Mouse (Mus musculus) gastrocnemius, postnatal 14 days (tissue): ENCODE results near the gene Shank1. TPM values are rescaled to one million over a fixed set of nuclear protein-coding genes. Genes with fewer than 3 reads are reported as not detected.

Experiments used
- DNase-seq: peaks from one replicate; pipeline ENCODE4 v3.0.0; 2021; ENCODE audit warnings: mixed read lengths
- intact Hi-C: fragments of 180-260 bp; cut with DNase I; formaldehyde crosslinking; loops from one replicate; pipeline ENCODE4 v1.15.1; 2025; ENCODE audit warnings: low total_unique reads
- total RNA-seq, 2 experiments: library from RNA; stranded (reverse); gene quantifications; 2 replicates each; pipeline ENCODE4 v1.2.3; 2021

The Shank1 gene
- total RNA-seq, 2 experiments from 2014 or later, result 0.73 to 0.80 TPM

DNA sequence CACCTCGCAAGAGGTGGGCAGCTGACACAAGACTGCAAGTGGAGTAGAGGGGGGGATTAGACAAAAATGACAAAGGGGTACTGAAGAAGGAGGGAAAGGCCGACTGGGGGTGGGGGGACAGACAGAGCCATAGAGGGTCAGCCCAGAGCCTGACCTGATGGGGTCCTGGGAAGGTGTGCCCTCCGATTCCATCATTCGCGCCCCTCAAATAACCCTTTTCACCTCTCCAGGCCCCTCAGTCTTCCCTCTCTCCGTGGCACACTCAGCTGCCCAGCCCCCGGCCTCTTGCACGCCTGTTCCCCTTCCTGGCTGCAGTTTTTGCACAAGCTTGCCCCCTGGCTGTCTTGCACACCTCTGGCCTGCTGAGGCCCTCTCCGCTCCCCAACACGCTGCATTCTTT is 47.5 kb downstream of the Shank1 start:
- intact Hi-C loops, result no loop called here
- no peak for DNase-seq

DNA sequence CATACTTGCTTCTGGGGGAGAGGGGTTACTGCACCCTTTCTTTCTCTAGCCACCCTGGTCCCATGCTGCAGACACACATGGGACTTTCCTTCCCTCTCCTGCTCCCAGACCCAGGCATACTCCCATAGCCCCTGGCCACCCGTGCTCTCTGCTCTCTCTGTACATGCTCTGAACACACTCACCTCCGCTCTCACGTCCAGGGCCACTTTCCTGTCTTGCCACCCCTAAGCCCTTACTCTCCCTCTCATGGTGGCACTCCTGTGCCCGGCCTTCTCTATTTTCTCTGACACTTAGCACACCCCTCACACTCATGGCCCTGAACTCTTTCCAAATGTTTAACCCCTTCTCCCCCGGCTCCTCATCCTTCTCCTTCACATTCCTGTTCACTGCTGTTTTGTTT is 48.0 kb downstream of the Shank1 start:
- no peak for DNase-seq
- intact Hi-C loops, result no loop called here

DNA sequence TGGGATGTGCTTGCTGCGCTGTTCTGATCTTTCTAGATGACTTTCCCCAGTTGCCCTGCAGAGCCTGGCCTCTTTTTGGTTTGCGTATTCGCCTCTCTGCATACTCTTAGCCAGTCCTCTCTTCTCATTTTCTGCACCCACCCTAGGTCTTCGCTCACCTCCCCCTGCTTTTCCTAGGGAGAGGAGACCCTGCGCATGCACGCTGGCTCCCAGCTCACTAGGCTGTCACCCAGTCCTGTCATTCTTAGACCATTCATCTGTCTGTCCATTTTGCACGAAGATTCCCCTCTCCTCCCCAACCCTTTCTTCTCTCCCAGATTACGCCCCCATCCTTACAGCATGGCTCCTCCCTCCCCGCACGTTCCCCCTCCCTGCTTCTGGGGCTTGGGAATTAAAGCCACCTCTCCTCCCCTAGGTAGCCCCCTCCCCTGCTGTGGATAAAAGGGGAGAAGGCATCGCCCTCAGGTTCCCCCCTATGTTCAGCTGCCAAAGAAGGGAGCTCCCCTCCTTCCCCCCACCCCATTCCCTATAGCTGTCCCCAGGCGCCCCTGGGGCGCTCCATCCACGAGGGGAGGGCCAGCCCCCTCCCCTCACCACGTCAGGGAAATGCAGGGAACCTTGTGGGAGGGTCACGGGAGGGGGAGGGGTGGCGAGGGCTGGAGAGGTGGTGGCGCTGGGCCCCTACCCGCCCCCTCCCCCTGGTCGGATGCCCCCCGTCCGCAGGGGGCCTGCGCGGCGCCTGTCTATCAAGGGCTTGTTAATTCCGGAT is 49.0 kb downstream of the Shank1 start:
- intact Hi-C loops, result no loop called here

DNA sequence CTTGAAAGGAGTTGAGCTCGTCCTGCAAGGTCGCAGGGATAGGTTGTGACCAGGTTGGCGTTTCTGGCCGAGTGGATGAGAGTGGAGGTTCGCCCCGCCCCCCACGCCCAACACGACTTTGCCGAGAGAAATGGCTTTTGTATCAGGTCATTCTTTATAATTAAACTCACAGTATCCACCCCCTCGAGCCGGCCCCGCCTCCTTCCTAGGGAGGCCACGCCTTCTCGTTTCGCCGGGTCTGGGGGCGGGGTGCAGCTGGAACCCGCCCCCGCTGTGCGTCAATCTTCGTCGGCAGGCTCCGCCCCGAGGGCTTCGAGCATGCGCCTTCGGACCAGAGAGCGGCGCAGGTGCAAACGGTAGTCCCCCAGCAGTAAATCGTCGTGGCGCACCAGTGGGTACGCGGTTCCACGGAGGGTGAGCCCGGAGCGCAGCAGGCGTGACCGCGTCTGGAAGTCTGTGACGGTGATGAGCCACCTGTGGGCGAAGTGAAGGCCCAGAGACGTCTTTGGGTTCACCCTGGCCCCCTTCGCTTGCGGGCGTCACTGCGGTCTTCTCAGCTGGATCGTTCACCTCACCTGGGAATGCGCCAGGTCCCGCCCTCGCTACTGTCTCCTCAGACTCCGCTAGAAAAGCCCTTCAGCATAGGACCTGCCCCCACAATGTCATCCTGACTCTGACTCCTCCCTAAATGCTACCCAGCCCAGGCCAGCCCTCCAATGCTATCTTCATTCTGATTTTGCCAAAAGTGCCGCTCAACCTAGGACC is 50.0 kb downstream of the Shank1 start:
- intact Hi-C loops, result no loop called here
- DNase-seq, result peak; percentile 83

More for the DNA sequence above, 49.0 kb downstream of the Shank1 start:
- DNase-seq, result no peak

DNA sequence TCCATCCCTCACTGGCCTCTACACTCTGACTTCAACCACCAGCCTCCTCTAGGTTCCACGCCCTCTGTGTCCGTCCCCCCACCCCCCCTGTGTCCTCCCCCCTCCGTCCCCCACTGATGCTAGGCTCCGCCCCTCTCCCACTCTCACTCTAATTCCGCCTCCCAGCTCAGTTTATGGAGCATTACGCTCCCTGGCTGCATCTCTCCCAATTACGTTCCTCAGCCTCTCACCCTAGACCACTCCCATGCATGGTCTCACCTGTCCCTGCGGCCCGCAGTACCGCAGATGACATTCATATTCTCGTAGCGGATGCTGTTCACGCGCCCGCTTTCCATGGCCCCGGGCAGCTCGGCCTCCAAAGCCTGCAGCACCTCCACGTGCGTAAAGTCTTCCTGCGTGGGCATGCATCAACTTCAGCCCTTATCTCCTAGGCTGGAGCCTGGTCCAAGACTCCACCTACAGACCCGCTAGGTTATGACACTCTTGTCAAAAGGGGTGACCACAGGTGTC is 50.8 kb downstream of the Shank1 start:
- intact Hi-C loops, result no loop called here
- DNase-seq, result no peak

DNA sequence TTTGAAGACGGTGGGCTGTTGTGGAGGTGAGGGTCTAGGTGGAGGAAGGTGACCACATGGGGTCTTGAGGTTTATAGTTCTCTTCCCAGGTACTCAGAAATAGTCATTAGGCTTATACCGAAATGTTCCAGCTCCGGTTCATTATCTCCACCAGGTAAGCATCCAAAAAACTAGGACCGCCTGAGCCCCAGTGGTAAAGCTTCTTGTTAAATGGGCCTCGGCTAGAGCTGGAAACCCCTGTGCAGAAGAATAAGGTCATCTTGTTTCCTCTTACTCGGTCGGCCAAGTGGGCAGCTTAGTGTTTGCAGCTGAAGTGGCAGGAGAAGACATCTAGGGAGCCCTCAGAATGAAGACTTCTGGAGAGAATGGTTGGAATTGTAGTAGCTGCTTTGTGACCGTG is 62.6 kb downstream of the Shank1 start:
- intact Hi-C loops, result no loop called here

DNA sequence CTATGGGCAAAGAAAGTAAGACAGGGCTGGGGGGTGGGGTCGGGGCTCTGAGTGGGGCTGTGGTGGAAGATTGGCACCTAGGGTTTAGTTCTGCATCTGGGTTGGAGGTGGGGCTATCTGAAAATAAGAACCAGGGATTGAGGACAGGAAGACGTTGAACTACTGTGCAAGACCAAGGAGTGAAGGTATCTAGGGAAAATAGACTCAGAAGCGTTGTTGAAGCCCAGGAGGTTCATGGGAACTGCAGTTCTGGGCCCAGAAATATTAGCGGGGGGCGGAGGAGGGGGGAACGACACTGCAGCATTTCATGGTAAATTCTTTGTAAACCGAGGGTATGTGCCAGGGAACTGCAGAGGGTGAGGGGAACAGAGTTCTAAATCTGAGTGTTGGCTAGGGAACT is 63.4 kb downstream of the Shank1 start:
- intact Hi-C loops, result no loop called here
- DNase-seq, result no peak

More for the DNA sequence above, 62.6 kb downstream of the Shank1 start:
- no peak for DNase-seq

DNA sequence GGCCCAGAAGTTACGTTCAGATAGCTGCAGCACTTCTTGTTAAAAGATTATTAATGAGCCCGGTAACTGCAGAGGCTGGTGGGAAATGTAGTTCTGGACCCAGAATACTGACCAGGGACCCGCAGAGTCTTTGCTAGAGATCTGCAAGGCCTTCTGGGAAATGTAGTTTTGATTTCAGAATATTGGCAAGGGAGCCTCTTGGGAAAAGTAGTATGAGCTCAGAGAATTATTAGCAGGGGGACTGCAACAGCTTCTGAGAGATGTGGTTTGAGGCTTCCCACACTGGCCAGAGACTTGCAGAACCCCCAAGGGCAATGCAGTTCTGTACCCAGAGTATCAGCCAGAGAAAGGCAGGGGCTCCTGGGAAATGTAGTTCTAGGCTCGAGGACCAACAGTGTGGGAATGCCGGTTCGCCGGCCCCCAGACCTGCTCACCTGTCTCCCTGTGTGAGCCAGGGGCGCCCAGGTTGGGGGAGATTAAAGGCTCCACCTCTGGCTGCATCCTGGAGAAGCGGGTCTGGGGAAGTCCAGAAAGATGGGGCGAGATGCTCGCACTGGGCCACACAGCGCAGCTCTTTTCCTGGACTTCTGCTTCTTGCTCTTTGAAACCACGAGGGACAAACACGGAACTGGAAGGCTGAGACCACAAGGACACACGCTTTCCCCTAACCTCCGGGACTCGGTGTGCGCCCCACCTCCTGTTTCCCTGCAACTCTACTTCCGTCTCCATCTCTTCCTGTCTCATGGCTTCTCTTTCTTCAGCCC is 64.0 kb downstream of the Shank1 start:
- intact Hi-C loops, result no loop called here
- DNase-seq, result peak; percentile 73

DNA sequence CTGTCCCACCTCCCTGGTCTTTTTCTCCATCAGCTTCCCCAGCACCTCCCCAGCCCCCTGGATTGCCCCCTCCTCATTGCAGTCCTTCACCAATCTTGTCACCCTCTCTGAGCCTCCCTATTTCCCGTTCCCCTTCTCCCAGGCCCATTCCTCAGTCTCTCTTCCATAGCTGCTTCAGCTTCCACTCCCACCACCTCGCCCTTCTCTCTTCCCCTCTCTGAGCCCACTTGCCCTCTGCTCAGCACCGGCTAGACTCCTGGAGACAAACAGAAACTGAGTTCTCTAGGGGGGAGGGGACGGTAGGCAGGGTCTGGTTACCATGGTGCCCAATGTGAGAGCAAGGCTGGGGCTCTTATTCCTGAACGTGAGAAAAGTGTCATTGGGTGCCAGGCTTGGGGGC is 64.7 kb downstream of the Shank1 start:
- intact Hi-C loops, result no loop called here
- DNase-seq, result no peak

DNA sequence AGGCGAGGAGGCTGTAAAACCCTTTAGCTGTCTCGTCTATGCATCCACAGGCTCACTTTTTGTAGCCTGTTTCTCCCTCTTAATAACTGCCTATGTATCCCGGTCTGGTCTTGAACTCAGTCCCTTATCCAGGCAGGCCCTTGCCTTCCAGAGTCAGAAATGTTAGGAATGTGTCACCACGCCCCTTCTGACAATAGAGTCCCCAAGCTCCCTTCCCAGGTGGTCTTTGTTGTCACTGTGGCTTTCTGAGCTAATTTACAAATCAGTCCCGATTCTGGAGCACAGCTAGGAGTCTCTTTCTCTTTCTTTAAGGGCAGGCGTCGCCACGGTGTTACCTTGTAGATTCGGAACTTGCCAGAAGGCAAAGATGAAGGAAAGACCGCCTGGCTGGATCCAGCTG is 65.2 kb downstream of the Shank1 start:
- intact Hi-C loops, result no loop called here

DNA sequence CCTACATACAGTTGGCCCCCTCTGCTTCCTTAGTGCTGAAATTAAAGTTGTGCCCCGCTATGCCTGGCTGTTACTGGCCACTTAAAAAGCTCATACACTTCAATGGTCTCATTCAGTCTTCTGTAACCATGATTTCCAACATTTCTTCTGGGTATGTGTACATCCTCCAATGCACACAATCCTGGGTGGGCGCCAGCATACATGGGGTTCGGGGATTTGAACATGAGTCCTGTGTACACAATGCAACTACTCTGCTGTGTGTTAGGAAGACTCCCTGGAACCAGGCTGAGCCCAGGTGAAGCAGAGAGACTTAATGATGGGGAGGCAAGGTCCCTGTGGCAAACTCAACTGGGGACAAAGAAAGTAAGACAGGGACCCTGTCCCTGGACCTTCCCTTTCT is 65.7 kb downstream of the Shank1 start:
- intact Hi-C loops, result no loop called here
- DNase-seq, result no peak

More for the DNA sequence above, 65.2 kb downstream of the Shank1 start:
- DNase-seq, result no peak

DNA sequence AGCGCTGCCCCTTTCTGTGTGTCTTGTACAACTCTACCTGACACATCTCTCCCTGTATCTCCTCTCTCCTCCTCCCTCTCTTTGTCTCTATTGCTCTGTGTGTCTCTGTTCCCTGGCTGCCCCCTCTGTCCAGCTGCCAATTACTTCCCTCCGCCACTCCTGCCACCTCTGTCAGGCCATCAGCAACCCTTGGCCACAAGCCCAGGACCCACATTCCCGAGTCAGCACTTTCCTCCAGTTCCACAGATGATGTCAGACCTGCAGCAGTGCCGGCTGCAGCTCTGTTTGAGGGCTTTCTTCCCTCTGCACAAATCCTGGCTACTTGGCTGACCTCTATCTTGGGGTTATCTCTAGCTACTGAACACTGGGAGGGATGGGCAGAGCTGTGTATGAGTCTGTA is 68.2 kb downstream of the Shank1 start:
- peak; percentile 44 for DNase-seq
- intact Hi-C loops, result no loop called here

DNA sequence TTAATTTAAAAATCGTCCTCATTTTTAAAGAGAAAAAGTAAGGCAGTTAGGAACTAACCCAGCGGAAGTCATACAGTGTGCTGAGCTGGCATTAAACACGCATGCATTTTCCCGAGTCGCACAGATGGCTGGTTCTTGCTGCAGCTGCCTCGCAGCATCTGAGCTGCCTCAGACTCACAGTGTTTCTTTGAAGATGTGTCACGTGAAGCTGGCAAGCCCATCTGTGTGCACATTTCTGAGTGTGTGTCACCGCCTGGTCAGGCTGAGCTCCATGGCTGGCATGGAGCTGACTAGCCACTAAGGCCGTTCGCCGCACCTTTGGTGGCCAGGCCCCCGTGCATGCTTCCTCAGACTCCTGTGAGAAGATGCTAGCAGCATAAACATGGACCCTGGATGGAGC is 72.5 kb downstream of the Shank1 start:
- no peak for DNase-seq
- intact Hi-C loops, result no loop called here

DNA sequence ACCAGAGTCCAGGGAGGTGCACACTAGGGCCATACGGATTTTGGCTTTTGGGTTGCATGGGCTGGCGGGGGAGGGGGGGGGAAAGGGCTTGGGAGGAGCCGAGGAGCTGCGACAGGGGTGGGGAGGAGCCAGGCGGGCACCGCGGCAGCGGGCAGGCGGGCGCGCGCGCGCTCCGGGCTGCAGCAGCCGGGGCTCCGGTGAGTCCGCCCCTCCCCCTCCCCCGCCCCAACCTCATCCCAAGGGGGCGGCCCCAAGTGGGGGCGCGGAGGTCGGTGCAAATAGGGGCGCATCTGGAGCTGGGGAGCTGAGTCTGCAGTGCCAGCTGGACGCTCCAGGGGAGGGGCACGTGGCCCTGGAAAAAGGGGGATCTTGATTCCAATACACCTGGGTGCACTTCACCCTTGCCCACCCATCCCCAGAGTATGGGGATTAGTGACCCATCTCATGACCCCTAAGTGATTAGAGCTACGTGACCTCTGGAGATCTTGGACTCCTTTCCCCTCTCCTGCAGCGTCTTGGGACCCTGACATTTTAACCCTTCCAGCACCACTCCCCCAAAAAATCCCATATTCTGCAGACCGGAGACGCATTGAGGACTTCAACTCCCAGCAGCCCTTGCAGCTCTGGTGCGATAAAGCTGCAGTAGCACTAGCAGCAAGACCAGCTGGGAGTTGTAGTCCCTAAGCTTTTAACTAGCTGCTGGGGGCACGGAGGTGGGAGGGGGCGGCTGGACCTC is 74.1 kb downstream of the Shank1 start, which contains the start of gene Syt3:
Gene Syt3 (plus strand): TSS at position 123 of the 736 bp plus-strand sequence.
- DNase-seq, result peak; percentile 53
- intact Hi-C loops, result no loop called here

DNA sequence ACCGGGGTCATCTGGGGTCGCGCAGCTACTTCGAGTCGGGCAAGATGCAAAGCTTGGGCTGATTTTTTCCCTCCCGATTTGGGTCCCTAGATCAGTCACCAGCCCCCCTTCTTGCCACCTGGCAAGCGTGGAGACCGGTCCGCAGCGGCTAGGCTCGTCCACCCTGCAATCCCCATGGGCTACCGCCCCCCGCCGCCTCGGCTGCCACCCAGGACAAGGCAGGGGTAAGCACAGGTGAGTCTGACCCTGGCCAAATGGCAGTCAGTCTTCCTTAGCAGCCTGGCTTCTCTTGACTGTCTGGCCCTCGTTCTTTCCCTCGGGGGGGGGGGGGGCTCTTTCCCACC is 74.6 kb downstream of the Shank1 start:
- intact Hi-C loops, result no loop called here
- DNase-seq, result no peak

DNA sequence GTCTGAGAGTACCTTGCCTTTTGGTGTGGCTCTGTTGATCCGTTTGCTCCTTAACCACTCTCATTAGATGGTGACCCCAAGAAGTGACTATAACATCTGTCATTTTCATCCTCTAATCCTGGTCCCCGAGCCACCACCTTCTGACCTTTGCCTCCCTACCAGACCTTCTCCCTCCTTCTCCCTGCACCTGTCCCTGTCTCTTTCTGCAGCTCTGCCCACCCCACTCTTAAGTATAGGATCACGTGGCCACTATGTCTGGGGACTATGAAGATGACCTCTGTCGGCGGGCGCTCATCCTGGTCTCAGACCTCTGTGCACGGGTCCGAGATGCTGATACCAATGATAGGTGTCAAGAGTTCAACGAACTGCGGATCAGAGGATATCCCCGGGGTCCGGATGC is 75.7 kb downstream of the Shank1 start, which contains the start of gene 1700008O03Rik:
Gene 1700008O03Rik (minus strand): TSS at position 101 of the 400 bp plus-strand sequence.
- DNase-seq, result no peak
- intact Hi-C loops, result no loop called here

DNA sequence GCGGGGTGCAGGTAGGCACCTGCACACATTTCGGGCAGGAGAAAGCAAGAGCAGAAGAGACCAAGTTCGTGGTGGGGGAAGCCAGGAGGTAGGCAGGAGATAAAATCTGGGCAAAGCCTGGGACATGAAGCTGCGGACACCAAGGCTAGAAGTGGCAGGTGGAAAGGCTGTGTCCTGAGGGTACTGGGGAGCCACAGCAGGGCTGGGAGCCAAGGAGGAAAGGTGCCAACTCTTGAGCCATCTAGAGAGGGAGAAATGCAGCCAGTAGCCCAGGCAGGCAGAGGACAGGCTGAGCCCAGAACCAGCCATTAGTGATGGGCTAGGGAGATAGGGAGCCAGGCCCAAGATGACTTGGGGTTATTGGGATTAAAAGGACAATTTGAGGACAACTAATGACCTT is 81.8 kb downstream of the Shank1 start:
- intact Hi-C loops, result no loop called here
- DNase-seq, result no peak

DNA sequence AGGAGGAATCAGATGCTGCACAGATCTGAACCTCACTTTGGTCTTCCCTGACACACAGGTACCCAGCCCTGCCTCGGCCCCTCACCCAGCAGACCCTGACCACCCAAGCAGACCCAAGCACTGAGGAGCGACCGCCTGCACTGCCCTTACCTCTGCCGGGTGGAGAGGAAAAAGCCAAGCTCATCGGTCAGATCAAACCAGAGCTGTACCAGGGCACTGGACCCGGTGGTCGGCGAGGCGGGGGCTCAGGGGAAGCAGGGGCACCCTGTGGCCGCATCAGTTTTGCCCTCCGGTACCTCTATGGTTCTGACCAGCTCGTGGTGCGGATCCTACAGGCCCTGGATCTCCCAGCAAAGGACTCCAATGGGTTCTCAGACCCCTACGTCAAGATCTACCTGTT is 82.3 kb downstream of the Shank1 start:
- intact Hi-C loops, result no loop called here

DNA sequence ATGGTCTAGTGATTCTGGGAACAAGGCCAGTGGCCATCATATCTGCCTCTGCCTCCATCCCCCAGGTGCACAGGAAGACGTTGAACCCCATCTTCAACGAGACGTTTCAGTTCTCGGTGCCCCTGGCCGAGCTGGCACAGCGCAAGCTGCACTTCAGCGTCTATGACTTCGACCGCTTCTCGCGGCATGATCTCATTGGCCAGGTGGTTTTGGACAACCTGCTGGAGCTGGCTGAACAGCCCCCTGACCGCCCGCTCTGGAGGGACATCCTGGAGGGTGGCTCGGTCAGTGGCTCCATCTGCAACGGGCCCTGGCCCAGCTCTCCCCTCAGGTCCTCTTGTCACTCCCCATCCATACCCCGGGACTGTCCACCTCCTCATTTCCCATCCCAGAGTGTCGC is 83.2 kb downstream of the Shank1 start:
- intact Hi-C loops, result no loop called here

More for the DNA sequence above, 82.3 kb downstream of the Shank1 start:
- DNase-seq, result no peak

More for the DNA sequence above, 83.2 kb downstream of the Shank1 start:
- no peak for DNase-seq
